Mouse (Mus musculus) forebrain, embryonic 10.5 days (tissue): Measurements from ENCODE around the gene Brd2. TPM values are rescaled to one million over a fixed set of nuclear protein-coding genes. Genes with fewer than 3 reads are reported as not detected.

ENCODE experiments used
- DNase-seq: peaks from one replicate; pipeline ENCODE4 v3.0.0-alpha.2; 2017; ENCODE audit warnings: low spot score; ENCODE audit errors: extremely low spot score
- H3K27ac ChIP-seq: fragments of 300-500 bp; sonication (generic); 2 replicates; pipeline ENCODE4 v1.5.1; 2016; ENCODE audit warnings: mild to moderate bottlenecking
- H3K27me3 ChIP-seq: fragments of 300-500 bp; sonication (generic); 2 replicates; pipeline ENCODE4 v1.6.1; 2016; ENCODE audit warnings: mild to moderate bottlenecking; ENCODE audit not compliant: poor library complexity, severe bottlenecking
- H3K36me3 ChIP-seq: fragments of 300-500 bp; sonication (generic); replicated peaks from 2 replicates; pipeline ENCODE4 v1.6.1; 2016; ENCODE audit warnings: mild to moderate bottlenecking, moderate library complexity
- H3K4me1 ChIP-seq: fragments of 300-500 bp; sonication (generic); 2 replicates; pipeline ENCODE4 v1.6.1; 2016
- H3K4me3 ChIP-seq: fragments of 300-500 bp; sonication (generic); 2 replicates; pipeline ENCODE4 v1.5.1; 2016; ENCODE audit warnings: mild to moderate bottlenecking, moderate library complexity
- H3K9me3 ChIP-seq: fragments of 300-500 bp; sonication (generic); 2 replicates; pipeline ENCODE4 v1.6.1; 2016; ENCODE audit warnings: mild to moderate bottlenecking, moderate library complexity
- WGBS: fragments of 180-500 bp; shearing (Covaris S2); methylation state at CpG from one replicate; pipeline ENCODE4 v1.1.7; 2016; 5-methylcytosine and 5-hydroxymethylcytosine counted together
- polyA plus RNA-seq: library from polyadenylated mRNA; unstranded; fragments of >200 nt; fragmentation: Nextera tagmentation; extraction: Ambion mirVana; gene quantifications from 2 replicates; pipeline ENCODE4 v1.2.1, GENCODE M21; 2016

Brd2 gene
- polyA plus RNA-seq, 1 experiment from 2014 or later, result 121 TPM

GRCm38 (mm10) chr17:34083104-34083503 is 39.3 kb downstream of the Brd2 start:
- Histone ChIP-seq H3K9me3 (no peaks in the 10 kb centered on the region; the same call in 1 of the 2 replicates), H3K36me3 (no peaks in the 10 kb centered on the region), H3K4me3 (peak overlapping the region; percentile 22), H3K27me3 (0 out of 2 replicates have a peak, but pooled peaks cover 5% of the 10 kb centered on the region), H3K27ac (peak overlapping the region; percentile 54), H3K4me1 (peaks cover 27% of the 10 kb centered on the region)
- no peak for DNase-seq
- 5% methylated on average over 8 of the region's 8 CpGs for WGBS

GRCm38 (mm10) chr17:34079621-34080020 is 42.8 kb downstream of the Brd2 start:
- Histone ChIP-seq H3K36me3 (no peaks in the 10 kb centered on the region), H3K9me3 (no peaks in the 10 kb centered on the region; the same call in 1 of the 2 replicates), H3K27me3 (peaks cover 21% of the 10 kb centered on the region), H3K27ac (no peak overlapping the region), H3K4me3 (no peak overlapping the region), H3K4me1 (peaks cover 30% of the 10 kb centered on the region)
- no peak for DNase-seq
- WGBS, result 11% methylated on average over 5 of the region's 5 CpGs

- Histone ChIP-seq H3K27me3 (peaks cover 21% of the 10 kb centered on the region), H3K4me3 (no peak overlapping the region), H3K27ac (no peak overlapping the region), H3K9me3 (no peaks in the 10 kb centered on the region; the same call in 1 of the 2 replicates), H3K4me1 (peaks cover 30% of the 10 kb centered on the region), H3K36me3 (no peaks in the 10 kb centered on the region)
- no peak for DNase-seq
- 89% methylated on average over 11 of the region's 11 CpGs for WGBS
Observed at GRCm38 (mm10) chr17:34079002-34079401, 43.4 kb downstream of the Brd2 start.

- H3K4me3 ChIP-seq, result no peak overlapping the region
- H3K9me3 ChIP-seq, result no peaks in the 10 kb centered on the region; the same call in 1 of the 2 replicates
- peaks cover 21% of the 10 kb centered on the region for H3K27me3 ChIP-seq
- WGBS, result 78% methylated on average over 4 of the region's 4 CpGs
- no peaks in the 10 kb centered on the region for H3K36me3 ChIP-seq
- no peak overlapping the region for H3K27ac ChIP-seq
- no peak for DNase-seq
- peaks cover 26% of the 10 kb centered on the region for H3K4me1 ChIP-seq
Observed at GRCm38 (mm10) chr17:34078148-34078547, 44.3 kb downstream of the Brd2 start.

GRCm38 (mm10) chr17:34077549-34077948 is 44.9 kb downstream of the Brd2 start:
- 3% methylated on average over 9 of the region's 9 CpGs for WGBS
- no peaks in the 10 kb centered on the region for H3K36me3 ChIP-seq
- peak; percentile 79 for DNase-seq
- H3K4me1 ChIP-seq, result peaks cover 20% of the 10 kb centered on the region
- no peaks in the 10 kb centered on the region; the same call in 1 of the 2 replicates for H3K9me3 ChIP-seq
- H3K27me3 ChIP-seq, result peaks cover 21% of the 10 kb centered on the region
- H3K4me3 ChIP-seq, result 0 out of 2 replicates have a peak overlapping the region, but pooled peaks have one; percentile 1
- no peak overlapping the region for H3K27ac ChIP-seq

GRCm38 (mm10) chr17:34075271-34075670 is 47.2 kb downstream of the Brd2 start:
- H3K27ac ChIP-seq, result no peak overlapping the region
- H3K36me3 ChIP-seq, result no peaks in the 10 kb centered on the region
- peak; percentile 53 for DNase-seq
- no peak overlapping the region for H3K4me3 ChIP-seq
- no peaks in the 10 kb centered on the region for H3K9me3 ChIP-seq
- WGBS, result 42% methylated on average over 7 of the region's 7 CpGs
- H3K27me3 ChIP-seq, result peaks cover 21% of the 10 kb centered on the region
- peaks cover 19% of the 10 kb centered on the region for H3K4me1 ChIP-seq

GRCm38 (mm10) chr17:34072091-34072490 is 50.3 kb downstream of the Brd2 start:
- no peak overlapping the region for H3K4me3 ChIP-seq
- H3K27ac ChIP-seq, result no peak overlapping the region
- no peaks in the 10 kb centered on the region for H3K9me3 ChIP-seq
- H3K4me1 ChIP-seq, result peaks cover 10% of the 10 kb centered on the region
- 83% methylated on average over 5 of the region's 5 CpGs for WGBS
- DNase-seq, result no peak
- H3K36me3 ChIP-seq, result no peaks in the 10 kb centered on the region
- peaks cover 16% of the 10 kb centered on the region for H3K27me3 ChIP-seq

- no peaks in the 10 kb centered on the region for H3K27me3 ChIP-seq
- H3K9me3 ChIP-seq, result no peaks in the 10 kb centered on the region
- H3K4me1 ChIP-seq, result peaks cover 2% of the 10 kb centered on the region; the same call in 1 of the 2 replicates
- WGBS, result 50% methylated on average over 3 of the region's 3 CpGs
- H3K36me3 ChIP-seq, result no peaks in the 10 kb centered on the region
- no peak overlapping the region for H3K27ac ChIP-seq
- no peak for DNase-seq
- H3K4me3 ChIP-seq, result no peak overlapping the region
Observed at GRCm38 (mm10) chr17:34068864-34069263, 53.6 kb downstream of the Brd2 start.

Other genes starting within 250 kb of the Brd2 start
- not detected in 2 replicates for gene Gm7029, start 248.8 kb downstream of the Brd2 start, polyA plus RNA-seq
- 6.6 and 8.1 TPM in 2 replicates for gene Kifc1, start 232.0 kb downstream of the Brd2 start, polyA plus RNA-seq
- gene Platr17, start 217.5 kb downstream of the Brd2 start, polyA plus RNA-seq, result 0.19 and 0.39 TPM in 2 replicates
- 85.9 and 90.8 TPM in 2 replicates for gene Daxx, start 213.2 kb downstream of the Brd2 start, polyA plus RNA-seq
- 14.1 TPM in 2 replicates for gene Tapbp, start 206.7 kb downstream of the Brd2 start, polyA plus RNA-seq
- 21.2 and 23.2 TPM in 2 replicates for gene Zbtb22, start 206.7 kb downstream of the Brd2 start, polyA plus RNA-seq
- gene Rgl2, start 193.1 kb downstream of the Brd2 start, polyA plus RNA-seq, result 39.3 and 46.7 TPM in 2 replicates
- gene Pfdn6, start 182.3 kb downstream of the Brd2 start, polyA plus RNA-seq, result 239 and 242 TPM in 2 replicates
- gene Wdr46, start 182.0 kb downstream of the Brd2 start, polyA plus RNA-seq, result 56.1 and 59.6 TPM in 2 replicates
- gene B3galt4, start 171.1 kb downstream of the Brd2 start, polyA plus RNA-seq, result 3.3 and 3.7 TPM in 2 replicates
- gene Vps52, start 166.8 kb downstream of the Brd2 start, polyA plus RNA-seq, result 49.4 and 51.3 TPM in 2 replicates
- 1,596 and 1,663 TPM in 2 replicates for gene Rps18, start 166.6 kb downstream of the Brd2 start, polyA plus RNA-seq
- 51.2 and 51.8 TPM in 2 replicates for gene H2-K1, start 122.3 kb downstream of the Brd2 start, polyA plus RNA-seq
- gene Ring1, start 98.0 kb downstream of the Brd2 start, polyA plus RNA-seq, result 11.4 and 12.4 TPM in 2 replicates
- 95.4 and 96.4 TPM in 2 replicates for gene H2-Ke6, start 94.6 kb downstream of the Brd2 start, polyA plus RNA-seq
- gene Slc39a7, start 91.0 kb downstream of the Brd2 start, polyA plus RNA-seq, result 203 and 206 TPM in 2 replicates
- gene Rxrb, start 90.8 kb downstream of the Brd2 start, polyA plus RNA-seq, result 44.5 and 48.3 TPM in 2 replicates
- 0.74 and 0.75 TPM in 2 replicates for gene Col11a2, start 83.2 kb downstream of the Brd2 start, polyA plus RNA-seq
- 0.12 and 0.43 TPM in 2 replicates for gene H2-Oa, start 30.3 kb downstream of the Brd2 start, polyA plus RNA-seq
- 4.5 and 6.9 TPM in 2 replicates for gene H2-DMa, start 3.1 kb downstream of the Brd2 start, polyA plus RNA-seq
- gene H2-DMb2, start 20.7 kb upstream of the Brd2 start, polyA plus RNA-seq, result 0.16 and 0.26 TPM in 2 replicates
- gene H2-DMb1, start 30.4 kb upstream of the Brd2 start, polyA plus RNA-seq, result 0.24 and 0.81 TPM in 2 replicates
- gene Tap1, start 64.9 kb upstream of the Brd2 start, polyA plus RNA-seq, result 1.4 and 1.7 TPM in 2 replicates
- gene Psmb9, start 65.1 kb upstream of the Brd2 start, polyA plus RNA-seq, result 0.79 and 1.3 TPM in 2 replicates
- gene Psmb8, start 75.1 kb upstream of the Brd2 start, polyA plus RNA-seq, result 1.2 and 1.3 TPM in 2 replicates
- gene Tap2, start 80.9 kb upstream of the Brd2 start, polyA plus RNA-seq, result 0.18 and 0.60 TPM in 2 replicates
- not detected in 2 replicates for gene H2-Ob, start 116.3 kb upstream of the Brd2 start, polyA plus RNA-seq
- 9.8 and 12.5 TPM in 2 replicates for gene H2-Ab1, start 135.1 kb upstream of the Brd2 start, polyA plus RNA-seq
- 0.17 TPM in 1 of 2 replicates, not detected in the other for gene H2-Aa, start 165.2 kb upstream of the Brd2 start, polyA plus RNA-seq
- gene H2-Eb1, start 183.2 kb upstream of the Brd2 start, polyA plus RNA-seq, result 0.54 and 1.0 TPM in 2 replicates
- gene H2-Eb2, start 203.0 kb upstream of the Brd2 start, polyA plus RNA-seq, result not detected in 2 replicates
- gene Btnl2, start 232.2 kb upstream of the Brd2 start, polyA plus RNA-seq, result not detected in 2 replicates